Mouse (Mus musculus): ENCODE data around the gene Gm10277. TPM values are rescaled to one million over a fixed set of nuclear protein-coding genes. Genes with fewer than 3 reads are reported as not detected.

Gm10277 gene
- total RNA-seq (2014; fragmentation: Nextera tagmentation) (not detected in 2 replicates), total RNA-seq (2017) (1.0 TPM in 1 of 2 replicates, not detected in the other)

GRCm38 (mm10) chr11:77787707-77788106, at the start of gene Gm10277:
TSS of gene Gm10277 (minus strand) at chr11:77787747.
- ATAC-seq (replicated peaks; ENCODE audit: poor library complexity, severe bottlenecking), result no peak

DNA sequence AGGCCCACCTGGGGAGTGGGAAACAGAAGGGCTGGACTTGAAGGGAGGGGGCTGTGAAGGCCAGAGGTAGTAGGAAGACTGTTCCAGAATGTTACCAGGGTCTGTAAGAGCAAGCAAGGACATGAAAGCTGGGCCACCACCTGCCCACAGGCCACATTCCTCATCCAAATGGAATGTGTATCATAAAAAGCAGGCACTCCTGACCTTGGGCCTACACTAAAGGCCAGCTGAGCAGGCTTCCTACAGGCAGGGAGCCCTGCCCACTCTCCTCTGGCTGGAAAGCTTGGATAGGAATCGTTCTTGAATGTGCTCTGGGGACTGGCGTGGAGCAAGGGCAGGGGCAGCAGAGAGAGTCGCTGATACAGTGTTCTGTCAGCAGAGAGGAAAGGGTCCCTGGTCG, 49.2 kb upstream of the Gm10277 start:
- ATAC-seq (replicated peaks; ENCODE audit: poor library complexity, severe bottlenecking), result no peak

- ATAC-seq (replicated peaks; ENCODE audit: poor library complexity, severe bottlenecking), result no peak
Measured at GRCm38 (mm10) chr11:77836290-77836689, 48.7 kb upstream of the Gm10277 start.

DNA sequence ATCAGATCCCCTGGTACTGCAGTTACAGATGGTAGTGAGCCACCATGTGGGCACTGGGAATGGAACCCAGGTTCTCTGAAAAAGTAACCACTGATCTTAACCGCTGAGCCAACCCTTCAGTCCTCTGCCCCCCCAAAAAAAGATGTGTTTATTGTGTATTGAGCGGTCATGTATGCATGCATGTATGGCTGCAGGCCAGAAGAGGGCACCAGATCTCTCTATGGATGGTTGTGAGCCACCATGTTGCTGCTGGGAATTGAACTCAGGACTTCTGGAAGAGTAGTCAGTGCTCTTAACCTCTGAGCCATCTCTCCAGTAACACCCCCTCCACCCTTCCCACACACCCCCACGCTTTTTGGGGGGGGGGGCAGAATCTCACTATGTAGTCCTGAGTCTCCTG, 47.6 kb upstream of the Gm10277 start:
- ATAC-seq (replicated peaks; ENCODE audit: poor library complexity, severe bottlenecking), result no peak

GRCm38 (mm10) chr11:77832541-77832940, 45.0 kb upstream of the Gm10277 start:
- ATAC-seq (replicated peaks; ENCODE audit: poor library complexity, severe bottlenecking), result no peak

GRCm38 (mm10) chr11:77830875-77831274, 43.3 kb upstream of the Gm10277 start:
- no peak for ATAC-seq (replicated peaks; ENCODE audit: poor library complexity, severe bottlenecking)

GRCm38 (mm10) chr11:77829043-77829841, 41.7 kb upstream of the Gm10277 start:
- no peak for ATAC-seq (replicated peaks; ENCODE audit: poor library complexity, severe bottlenecking)

DNA sequence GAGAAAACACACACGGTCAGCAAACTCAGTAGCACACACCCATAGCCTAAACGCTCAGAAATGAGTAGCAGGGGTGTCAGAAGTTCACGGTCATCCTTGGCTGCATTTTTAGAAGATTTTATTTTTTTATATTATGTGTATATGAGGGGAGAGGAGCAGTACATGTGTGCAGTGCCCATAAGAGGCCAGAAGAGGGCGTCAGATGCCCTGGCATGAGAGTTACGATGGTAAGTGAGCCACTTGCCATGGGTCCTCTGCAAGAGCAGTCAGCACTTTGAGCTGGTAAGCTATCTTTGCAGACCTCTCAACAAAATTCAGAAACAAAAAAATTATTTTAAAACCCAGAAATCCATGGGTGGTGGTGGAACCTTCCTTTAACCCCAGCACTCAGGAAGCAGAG, 40.6 kb upstream of the Gm10277 start:
- ATAC-seq (replicated peaks; ENCODE audit: poor library complexity, severe bottlenecking), result no peak

DNA sequence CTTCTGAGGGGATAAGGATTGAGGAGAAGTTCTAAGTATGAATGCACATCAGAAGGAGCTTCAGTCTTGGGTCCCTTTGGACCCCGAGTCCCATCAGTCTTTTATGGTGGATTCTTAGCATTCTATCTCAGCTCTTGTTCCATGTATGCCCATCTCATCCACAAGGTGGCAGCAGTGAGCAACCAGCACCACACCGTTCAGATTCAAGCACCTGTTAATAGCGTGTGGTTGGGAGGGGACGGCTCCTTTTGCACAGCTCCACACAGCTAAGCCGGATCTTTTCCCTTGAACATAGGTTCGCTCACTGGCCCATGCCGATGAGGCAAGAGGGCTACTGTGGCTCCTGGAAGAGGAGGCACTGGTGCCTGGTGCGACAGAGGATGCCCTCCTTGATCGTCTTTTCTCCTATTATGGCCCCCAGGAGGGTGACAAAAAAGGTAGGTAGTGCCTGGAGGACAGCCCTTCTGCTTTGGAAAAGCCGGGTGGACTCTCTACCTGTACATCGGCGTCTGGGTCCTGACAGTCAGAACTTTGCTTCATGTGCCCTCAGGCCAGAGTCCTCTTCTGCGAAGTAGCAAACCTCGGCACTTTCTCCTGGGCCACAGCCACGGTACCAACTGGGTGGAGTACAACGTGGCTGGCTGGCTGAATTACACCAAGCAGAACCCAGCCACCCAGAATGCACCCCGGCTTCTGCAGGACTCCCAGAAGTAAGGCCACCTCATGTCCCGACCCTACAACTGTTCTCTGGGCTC, 39.9 kb upstream of the Gm10277 start:
- peak; percentile 43 for ATAC-seq (replicated peaks; ENCODE audit: poor library complexity, severe bottlenecking)

DNA sequence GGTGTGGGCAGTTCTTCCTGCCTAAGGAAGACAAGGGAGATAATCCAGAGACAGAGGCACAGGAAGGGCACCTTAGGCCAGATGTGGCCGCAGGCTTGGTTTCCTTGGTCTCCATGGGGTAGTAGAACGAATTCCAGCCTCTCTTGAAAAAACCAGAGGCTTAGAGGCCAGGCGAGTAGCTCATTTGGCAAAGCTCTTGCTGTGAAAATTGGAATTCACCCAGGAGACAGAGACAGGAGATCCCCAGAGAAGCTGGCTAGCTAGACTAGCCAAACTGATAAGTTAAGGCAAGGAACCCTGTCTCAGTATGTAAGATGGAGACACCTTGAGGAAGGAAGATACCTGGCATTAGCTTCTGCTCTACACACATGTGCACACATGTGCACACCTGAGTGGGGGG, 38.8 kb upstream of the Gm10277 start:
- no peak for ATAC-seq (replicated peaks; ENCODE audit: poor library complexity, severe bottlenecking)

DNA sequence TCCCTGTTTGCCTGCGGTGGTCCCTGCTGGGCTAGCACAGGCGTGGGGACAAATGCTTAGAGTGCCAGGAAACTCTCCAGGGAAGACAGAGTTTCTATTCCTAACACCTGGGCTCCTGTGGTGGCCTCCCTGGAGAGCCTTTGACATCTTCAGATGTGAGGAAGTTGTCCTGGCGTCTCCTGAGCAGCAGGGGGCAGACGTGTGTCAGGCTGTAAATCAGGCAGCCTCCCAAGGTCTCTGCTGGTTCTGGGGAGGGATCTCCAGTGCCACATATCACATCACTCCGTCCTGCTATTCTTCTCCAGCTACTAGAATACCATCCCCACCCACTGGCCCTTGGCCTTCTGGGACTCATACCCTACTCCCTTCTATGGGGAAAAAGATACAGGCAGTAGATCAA, 38.3 kb upstream of the Gm10277 start:
- ATAC-seq (replicated peaks; ENCODE audit: poor library complexity, severe bottlenecking), result peak; percentile 47

GRCm38 (mm10) chr11:77822781-77823180, 35.2 kb upstream of the Gm10277 start:
- ATAC-seq (replicated peaks; ENCODE audit: poor library complexity, severe bottlenecking), result peak; percentile 22; the same call in 1 of the 2 replicates

DNA sequence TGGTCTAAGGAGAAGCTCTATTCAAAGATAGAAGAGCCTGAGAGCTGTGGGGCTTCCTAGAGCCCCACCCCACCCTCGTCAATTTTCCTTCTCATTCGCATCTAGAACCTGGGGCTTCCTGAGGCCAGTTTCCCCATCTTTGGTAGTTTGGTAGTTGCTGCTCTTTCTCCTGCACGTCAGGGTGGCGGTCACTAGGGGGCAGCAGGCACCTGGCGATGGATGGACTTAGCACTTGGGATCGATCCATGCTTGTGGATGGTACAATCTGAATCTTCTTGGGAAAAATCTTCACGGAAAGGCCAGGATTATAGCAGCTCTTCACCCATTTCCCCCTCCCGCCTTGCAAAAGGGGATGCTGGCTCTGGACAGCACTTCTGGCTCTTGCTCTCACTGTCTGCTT, 34.1 kb upstream of the Gm10277 start:
- ATAC-seq (replicated peaks; ENCODE audit: poor library complexity, severe bottlenecking), result no peak

GRCm38 (mm10) chr11:77816003-77816402, 28.5 kb upstream of the Gm10277 start:
- ATAC-seq (replicated peaks; ENCODE audit: poor library complexity, severe bottlenecking), result peak; percentile 85

- ATAC-seq (replicated peaks; ENCODE audit: poor library complexity, severe bottlenecking), result no peak
Measured at GRCm38 (mm10) chr11:77813969-77814368, 26.4 kb upstream of the Gm10277 start.

- no peak for ATAC-seq (replicated peaks; ENCODE audit: poor library complexity, severe bottlenecking)
Measured at GRCm38 (mm10) chr11:77810018-77810417, 22.5 kb upstream of the Gm10277 start.

- ATAC-seq (replicated peaks; ENCODE audit: poor library complexity, severe bottlenecking), result no peak
Measured at GRCm38 (mm10) chr11:77809215-77809614, 21.7 kb upstream of the Gm10277 start.

GRCm38 (mm10) chr11:77808051-77808465, 20.5 kb upstream of the Gm10277 start:
- ATAC-seq (replicated peaks; ENCODE audit: poor library complexity, severe bottlenecking), result no peak

DNA sequence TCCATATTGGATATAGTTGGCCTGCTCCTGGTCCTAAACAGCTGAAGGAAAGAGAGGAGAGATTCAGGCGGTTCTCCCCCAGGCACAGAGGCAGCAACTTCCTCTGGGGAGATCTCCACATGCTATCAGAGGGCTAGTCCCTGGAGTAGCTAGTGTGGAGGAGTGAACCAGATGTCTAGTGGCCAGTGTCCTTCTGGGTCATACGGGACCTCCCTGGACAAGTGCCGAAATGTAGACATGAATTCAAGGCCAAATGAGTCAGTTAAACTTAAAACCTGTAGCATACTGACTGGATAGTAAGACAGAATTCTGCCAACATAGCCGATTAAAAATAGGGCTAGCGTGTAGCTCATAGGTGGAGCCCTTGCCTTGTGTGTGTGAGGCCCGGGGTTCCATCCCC, 19.3 kb upstream of the Gm10277 start:
- ATAC-seq (replicated peaks; ENCODE audit: poor library complexity, severe bottlenecking), result no peak

DNA sequence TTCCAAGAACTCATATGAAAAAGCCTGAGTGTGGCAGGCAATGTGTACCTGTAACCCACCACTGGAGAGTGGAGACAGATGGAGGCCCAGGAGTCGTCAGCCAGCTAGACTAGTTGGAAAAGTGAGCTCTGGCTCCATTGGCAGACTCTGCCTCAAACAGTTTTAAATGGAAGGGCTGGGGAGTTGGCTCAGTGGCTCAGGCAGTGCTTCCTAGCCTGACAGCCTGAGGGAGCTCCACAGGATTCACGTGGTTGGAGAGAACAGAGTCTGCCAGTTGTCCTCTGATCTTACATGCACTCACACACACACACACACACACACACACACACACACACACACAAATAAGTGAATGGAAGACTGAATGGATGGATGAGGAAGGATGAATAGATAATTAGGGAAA, 18.7 kb upstream of the Gm10277 start:
- no peak for ATAC-seq (replicated peaks; ENCODE audit: poor library complexity, severe bottlenecking)

- ATAC-seq (replicated peaks; ENCODE audit: poor library complexity, severe bottlenecking), result peak; percentile 76
Measured at GRCm38 (mm10) chr11:77802341-77802865, 14.9 kb upstream of the Gm10277 start.
